Mouse (Mus musculus) lung, adult 18-20 months (tissue): ENCODE results near the gene Gm10645.

Experiments
- DNase-seq, 2 experiments: peaks; one replicate each; pipeline ENCODE4 v3.0.0; 2022; ENCODE audit warnings: mixed read lengths in 2 of 2

Gene Gm10645

DNA sequence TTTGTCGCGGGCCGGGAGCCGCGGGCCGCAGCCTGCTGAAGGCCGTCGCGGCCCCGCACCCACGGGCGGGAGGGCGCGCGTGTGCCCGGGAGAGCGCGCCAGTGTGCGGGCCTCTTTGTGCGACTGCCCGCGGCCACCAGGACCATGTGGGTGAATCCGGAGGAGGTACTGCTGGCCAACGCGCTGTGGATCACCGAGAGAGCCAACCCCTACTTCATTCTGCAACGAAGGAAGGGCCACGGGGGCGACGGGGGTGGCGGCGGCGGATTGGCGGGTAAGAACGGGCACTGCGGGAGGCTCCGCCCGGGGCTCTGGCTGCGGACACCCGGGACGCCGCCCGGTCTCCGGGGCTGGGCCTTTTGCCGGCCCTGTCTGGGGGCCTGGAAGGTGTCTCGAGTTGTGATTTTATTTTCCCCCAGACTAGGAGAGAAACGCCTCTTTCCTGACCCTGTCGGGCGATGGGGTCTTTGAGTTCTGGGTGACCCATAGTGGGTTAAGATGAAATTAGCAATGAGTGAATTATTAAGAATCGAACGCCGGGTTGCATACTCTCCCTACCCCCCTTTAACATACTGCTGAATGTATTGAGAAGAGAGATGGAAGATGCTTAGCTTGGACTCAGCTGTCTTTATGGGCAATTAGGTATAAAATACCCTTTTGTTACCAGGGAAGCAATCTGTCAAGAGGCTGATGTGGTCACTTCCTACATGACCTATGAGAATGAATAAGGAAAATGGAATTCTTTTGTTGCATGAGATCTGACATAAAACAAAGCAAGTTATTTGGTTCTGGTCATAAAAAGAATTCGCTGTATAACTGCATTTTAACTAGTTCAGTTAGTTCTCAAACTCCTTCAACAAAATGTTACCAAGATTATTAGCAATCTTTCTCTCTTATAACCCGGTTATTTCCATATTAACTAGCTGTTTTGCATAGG, at the start of gene Gm10645:
Gm10645 (minus strand) TSS at position 240 of the 937 bp plus-strand sequence.
- DNase-seq = peak; percentile 49 to 53

DNA sequence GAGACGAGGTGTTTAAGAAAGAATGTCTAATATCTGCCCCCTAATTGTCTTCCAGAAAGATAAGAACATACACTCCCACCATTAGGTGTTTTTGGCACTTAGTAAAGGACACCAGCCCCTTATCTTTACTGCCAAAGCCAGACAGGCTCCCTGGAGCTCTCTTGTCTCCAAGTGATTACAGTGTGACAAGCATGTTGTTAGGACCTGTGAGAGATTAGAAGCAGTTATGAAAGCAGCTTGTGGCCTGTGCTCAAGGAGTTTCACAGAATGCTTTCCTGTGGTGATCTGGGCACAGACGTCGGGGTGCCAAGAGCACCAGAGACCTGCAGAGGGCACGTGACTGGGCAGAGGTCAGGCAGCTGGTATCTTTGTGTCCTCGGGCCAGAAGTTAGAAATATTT, 49.1 kb upstream of the Gm10645 start:
- DNase-seq = peak in 1 of 2 experiments; percentile 16

DNA sequence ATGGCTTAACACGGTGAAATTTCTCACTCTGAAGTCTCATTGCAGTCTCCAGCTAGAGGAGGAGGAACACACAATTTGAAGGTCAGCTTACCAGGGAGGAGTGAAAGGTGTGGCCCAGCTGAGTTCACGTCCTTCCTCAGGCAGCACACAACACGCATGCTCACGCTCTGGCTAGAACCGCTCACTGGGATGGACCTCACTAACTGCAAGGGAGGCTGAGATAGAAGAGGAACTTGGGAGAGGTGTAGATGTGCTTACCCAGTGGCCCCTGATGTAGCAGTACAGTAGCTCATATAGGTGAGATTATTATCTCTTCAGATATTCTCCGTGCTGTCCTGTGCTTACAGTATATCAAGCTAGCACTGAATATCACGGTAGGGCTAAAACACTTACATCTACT, 44.7 kb upstream of the Gm10645 start:
- no peak for DNase-seq

DNA sequence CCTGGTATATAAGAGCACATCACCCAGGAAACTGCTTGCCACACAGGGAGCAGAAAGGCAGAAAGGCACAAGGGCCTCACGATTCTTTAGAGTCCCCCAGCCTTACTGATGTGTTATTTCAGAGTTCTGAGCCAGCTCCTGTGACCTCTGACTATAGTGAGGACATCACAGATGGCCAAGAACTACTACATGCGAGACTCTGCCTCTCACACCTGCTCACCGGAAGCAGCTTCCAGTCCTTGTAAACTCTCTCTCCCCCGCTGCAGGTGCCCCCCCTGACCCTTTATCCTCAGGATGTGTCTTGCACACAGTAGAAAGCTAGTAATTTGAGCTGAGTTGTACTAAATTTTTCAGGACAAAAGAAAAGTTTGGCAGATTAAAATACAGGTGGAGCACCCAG, 43.6 kb upstream of the Gm10645 start:
- no peak for DNase-seq

DNA sequence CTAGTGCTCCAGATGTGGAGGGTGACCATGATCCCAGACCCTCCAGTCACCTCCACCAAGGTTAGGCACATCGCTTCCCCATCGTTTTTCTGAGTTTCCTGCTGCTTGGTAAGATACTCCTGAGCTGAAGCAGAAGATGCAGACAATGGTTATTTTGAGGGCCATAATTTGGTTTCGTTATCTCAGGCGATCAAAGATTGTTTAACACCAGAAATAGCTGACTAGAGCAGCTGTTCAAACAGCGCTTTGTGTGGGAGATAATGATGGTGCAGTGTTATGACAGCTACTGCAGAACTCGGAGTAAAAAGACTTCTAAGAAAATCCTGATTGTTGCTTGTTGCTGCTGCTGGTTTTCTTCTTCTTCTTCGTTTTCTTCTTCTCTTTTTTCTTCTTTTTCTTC, 39.9 kb upstream of the Gm10645 start:
- no peak for DNase-seq

DNA sequence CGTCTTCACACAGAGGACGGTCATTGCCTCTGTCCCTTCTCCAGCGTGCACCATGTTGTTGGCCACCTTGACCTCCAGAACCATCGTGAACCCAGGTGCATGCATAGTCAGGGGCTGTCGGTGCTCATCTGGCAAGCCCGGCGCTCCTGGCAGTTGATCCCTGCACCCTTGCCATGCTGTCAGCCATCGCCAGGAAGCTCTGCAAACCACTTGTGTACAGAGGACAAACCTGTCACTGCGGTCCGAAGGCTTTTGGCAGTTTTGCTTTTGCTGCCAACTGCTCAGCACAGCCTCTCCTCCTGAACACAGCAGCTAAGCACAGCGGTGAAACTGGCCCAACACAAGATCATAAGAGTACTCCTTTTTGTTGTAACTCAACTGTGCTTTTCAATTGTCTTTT, 37.0 kb upstream of the Gm10645 start:
- DNase-seq = no peak

DNA sequence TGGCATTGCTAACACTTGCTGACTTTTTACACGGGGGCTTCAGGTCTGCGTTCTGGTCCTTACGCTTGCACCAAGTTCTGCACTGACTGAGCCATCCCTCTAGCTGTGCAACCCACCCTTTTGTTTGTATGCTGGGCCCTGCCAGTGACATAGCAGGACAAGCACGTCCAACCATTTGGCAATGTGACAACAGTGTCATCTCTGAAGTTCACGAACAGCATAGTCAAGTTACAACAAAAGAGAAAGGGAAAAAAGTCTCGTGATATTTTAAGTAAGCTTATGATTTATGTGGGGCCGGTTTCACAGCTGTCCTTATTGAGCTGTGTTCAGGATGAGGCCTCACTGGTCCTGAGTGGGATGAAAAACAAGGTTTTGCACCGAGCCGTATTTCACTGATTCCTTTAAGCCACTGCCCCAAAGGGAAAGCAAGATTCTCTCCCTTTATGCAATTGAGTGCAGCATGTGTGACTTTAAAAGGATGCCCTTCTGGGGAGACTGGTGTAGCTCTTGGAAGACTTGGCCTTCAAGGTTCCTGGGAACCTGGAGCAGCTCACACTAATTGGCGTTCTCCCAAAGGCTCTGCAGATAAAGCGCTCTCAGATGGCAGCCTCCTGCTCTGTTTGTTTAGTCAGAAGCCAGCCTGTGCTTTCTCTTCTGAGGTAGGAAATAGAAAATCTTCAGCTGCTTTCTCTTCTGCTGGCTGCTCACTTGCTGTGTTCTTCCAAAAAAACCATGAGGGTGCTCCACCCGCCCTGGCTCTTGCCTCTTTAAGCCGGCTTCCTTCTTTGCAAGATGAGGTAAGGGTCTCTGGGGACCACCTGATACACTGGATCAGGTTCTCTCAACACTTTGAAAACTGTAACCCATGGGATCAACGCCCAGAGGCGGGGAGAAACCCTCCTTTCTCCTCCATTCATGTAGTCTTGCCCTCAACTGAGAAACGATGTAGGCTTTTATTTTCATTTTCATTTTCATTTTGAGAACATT, 34.5 kb upstream of the Gm10645 start:
- no peak for DNase-seq

DNA sequence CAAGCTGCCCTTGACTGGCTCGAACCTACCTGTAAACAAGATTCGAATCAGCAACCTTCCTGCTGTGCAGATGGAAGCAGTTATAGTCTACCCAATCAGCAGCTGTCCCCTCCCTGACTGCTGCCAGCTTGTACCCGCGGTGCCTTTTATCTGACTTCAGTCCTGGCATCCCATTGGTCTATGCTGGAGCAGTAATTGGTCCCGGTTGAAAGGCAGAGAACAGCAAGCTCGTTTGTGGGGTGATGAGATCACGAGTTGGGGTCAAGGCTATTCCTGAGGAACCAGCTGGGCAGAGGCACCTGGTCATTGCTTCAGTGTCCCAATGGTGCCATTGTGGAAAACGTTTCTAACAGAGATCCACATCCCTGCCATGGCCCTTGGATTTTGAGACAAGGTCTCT, 33.7 kb upstream of the Gm10645 start:
- no peak for DNase-seq

DNA sequence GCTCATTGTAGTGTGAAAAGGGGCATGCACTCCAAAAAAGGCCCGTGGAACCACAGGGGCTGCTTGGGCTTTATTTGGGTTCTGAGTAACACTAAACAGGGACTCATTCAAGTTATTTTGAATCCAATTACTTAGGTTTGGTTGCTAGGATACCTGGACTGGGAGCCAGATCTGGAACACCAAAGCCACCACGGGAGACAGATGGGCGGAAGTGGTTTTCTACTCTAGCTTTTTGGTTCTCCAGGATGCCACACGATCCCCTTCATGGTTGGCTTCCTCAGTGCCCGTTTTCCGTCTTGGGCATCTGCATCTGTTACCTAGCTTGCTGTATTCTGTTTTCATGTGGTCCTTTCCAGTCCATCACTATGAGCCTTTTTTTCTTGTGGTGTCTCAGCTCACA, 30.1 kb upstream of the Gm10645 start:
- no peak for DNase-seq

DNA sequence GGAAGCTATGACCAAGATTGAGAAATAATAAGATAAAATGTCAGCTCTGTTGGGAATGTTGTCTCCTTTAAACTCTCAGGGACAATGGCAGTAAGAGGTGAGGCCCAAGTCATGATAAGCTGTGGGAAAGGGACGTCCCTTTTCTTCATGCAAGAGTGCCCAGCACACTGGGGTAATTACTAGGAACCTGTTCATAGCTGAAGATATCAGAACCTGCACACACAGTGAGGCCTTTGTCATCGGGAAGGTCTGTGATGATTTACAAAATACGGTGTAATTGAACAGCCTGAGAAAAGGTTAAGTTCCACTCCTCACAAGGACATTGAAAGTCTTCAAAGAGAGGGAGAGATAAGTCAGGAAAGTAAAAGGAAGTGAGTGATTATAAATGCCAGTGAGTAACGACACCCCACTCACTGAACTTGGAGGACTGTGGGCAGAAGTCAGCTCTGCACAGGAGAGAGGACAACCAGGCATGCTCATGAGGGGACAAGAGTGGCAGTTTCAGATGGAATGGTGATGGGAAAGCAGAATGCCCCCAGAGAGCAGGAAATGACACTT, 23.6 kb upstream of the Gm10645 start:
- DNase-seq = no peak

DNA sequence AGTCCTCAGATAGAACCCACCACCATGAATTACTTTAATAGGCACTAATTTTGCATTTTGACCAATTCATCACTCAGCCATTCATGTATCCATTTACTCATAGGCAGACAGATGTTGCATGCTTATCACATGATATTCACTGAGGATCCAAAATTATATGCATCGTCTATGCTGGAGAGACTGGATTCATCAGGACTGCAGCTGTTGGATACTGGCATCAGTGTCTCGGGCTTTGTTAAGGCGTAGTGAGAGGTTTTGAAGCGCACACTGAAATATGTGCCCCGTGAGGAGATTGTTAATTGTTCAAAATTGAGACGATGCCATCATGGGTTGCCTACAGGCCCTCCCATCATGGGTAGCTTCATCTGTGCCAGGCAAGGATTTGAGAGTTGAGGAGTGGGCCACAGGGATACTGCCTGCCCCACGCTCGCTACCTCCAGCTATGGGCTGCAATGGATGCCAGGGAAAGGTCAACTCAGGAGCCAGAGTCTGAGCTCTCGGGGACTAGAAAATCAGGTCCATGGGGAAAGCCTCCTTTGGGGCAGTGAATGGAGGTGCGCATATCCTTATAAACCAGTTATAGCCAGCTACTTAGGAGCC, 21.5 kb upstream of the Gm10645 start:
- no peak for DNase-seq

DNA sequence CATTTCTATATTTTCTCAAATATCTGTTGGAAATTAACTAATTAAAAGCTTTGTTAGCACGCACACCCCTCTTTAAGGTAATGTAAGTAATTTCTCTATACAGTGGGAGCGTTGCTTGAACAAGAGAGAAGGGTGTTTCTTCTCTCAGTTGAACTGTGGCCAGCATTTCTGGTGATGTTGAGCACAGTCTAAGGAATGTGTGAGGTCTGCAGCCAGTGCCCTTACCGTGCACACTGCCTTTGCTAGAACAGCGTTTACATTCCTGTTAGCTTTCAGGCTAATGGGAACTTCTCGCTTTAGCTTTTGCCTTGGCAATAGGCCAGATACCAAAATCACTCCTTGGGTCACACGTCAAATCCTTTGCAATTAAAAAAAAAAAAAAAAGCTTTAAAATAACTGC, 20.4 kb upstream of the Gm10645 start:
- DNase-seq = peak in 1 of 2 experiments; percentile 15

DNA sequence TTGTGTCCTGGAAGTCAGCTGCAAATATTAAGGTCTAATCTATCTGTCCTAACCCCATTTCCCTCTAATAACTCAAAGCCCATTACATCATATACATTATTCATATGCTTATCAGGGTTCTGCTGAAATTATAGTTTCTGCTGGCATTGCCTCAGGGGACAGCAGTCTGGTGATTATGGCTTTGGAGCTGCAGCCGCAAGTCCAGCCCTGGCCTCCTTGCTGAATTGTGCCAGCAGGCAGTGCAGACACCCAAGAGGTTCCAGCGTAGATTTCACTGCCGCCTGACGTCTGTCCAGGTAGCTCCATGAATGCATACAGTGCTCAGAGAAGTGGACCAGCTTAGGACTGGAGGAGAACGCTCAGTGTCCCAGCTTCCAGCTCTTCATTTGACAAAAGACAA, 16.8 kb upstream of the Gm10645 start:
- DNase-seq = no peak

DNA sequence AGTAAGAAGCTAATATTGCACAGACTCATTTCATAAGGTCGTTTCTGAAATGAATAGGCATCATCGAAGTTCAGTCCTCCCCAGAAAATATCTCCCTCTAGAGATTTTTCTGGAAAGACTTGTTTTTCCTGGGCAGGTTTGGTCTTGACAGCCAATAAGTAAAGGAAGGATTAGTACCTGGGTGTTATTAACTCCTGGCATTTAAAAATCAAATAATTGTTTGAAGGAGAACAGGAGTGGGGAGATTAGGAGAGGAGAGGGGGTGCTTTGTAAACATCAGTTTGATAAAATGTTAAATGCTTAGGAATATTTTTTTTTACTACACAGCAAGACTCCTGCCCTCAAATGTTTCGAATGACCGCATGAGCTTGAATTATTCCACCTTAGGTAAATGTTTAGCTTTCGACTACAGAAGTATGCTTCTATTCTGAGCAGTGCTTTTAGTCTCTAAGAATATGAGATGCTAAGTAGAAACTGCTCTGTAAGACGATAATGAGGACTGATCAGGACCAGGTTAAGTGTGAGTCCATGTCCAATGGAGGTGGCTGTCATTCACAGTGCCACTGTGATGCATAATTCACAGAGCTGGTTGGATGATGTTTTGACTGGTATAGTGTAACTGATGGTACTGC, 16.0 kb upstream of the Gm10645 start:
- no peak for DNase-seq

DNA sequence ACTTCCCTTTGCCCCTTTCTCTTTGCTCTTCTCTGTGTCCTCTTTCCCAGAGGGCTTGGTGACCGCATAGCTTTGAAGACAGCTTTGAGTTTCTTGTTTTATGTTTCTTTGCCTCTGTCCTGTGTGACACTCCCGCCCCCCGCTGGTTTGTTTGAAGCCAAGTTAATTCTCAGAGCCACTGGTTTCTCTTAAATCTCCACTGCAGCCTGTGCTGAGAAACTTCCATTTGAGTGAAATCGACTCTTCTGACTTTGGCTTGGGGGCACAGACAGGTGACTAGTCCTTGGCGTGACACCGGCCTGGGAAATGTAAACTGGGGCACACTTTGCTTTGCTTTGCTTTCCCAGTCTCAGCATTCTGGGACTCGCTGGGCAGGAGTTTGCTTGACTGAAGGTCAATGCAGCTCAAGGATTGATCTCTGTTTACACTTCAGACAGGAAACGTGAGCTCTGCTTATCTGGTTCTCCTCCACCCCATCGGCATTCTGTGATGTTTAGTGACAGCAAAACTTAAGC, 12.3 kb upstream of the Gm10645 start:
- peak; percentile 8 to 48 for DNase-seq

DNA sequence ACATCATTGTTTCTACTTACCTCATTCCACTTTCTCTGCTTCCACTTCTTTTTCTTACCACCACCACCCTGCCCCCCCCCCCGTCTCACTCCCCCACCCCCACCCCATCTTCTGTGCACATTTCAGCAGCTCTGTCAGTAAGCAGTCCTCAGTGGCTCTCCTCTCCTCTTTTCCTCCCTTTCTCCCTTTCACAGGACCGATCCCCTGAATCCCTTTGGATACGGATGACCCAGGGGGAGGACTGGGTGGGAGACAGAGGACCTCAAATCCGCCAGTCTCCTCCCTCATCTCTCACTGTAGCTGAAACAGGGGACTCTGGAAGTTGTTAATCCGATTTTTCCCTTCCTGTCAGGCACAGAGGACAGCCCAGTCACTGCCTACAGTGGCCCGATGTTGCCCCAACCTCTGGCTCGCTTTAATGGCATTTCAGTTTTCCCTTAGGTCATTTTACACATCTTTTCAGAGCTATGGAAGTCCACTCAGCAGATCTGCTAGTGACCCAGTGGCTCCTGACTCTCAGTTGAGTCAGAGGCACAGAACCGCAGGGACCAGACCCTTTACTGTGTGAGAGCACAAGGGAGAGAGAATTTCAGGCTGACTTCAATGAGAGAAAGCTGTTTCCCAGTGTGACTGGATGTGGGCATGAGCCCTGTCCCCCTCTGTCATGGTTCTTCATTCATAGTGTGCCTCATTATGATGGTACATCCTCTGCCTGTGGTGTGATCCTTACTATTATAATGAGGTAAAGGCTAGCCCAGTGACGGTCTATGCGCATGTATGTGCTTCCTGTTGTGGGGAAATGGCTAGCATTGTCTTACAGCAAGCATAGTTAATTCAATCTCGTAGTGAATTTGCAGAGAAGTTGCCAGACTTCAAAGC, 11.6 kb upstream of the Gm10645 start:
- DNase-seq = no peak

DNA sequence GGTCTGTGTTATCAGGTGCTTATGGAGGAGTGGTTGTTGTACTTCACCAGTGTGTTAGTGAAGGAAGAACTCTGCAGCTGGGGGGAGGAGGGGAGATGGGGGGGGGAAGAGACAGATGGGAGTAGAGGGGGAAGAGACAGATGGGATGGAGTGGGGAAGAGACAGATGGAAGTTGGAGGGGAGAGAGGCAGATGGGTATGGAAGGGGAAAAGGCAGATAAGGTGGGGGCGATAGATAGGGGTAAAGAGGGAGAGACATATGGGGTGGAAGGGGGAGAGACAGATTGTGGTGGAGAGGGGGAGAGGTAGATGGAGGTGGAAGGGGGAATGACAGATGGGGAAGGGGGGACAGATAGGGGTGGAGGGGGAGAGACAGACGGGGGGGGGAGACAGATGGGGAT, 10.8 kb upstream of the Gm10645 start:
- DNase-seq = no peak

DNA sequence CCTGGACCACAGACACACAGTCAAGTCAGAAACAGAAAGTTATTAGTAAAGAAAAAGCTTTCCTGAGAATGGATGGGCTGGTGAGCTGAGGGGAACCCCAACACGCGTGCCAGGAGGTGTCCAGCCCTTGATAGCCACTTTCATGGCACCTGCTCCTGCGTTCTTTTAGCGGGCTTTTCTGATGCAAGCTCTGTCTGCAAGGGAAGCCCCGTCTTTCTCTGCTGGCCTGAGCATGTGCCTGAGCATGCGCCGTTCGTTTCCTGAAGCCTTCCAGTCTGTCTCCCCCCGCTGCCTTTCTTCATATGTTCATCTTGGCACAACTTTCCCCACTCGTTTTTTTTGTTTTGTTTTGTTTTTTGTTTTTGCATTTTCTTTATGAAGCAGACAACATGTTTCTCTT, 9.7 kb upstream of the Gm10645 start:
- no peak for DNase-seq

DNA sequence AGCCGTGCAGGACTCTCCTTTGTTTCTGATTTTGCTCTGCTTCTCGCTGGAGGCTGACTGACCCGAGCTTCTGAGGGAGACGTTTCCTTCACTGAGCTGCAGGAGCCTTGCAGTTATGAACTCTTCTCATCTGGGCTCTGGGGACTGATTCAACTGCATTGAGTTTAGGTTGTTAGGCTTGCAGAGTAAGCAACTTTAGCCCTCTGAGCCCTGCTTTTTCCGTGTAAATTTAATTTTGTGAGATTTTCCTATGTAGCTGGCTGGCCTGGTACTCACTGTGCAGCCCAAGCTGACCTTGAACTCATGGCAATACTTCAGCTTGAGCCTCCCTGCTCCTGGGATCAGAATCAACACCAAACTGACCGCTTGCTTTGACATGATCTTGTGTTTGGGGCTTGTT, 4.9 kb upstream of the Gm10645 start:
- DNase-seq = no peak

DNA sequence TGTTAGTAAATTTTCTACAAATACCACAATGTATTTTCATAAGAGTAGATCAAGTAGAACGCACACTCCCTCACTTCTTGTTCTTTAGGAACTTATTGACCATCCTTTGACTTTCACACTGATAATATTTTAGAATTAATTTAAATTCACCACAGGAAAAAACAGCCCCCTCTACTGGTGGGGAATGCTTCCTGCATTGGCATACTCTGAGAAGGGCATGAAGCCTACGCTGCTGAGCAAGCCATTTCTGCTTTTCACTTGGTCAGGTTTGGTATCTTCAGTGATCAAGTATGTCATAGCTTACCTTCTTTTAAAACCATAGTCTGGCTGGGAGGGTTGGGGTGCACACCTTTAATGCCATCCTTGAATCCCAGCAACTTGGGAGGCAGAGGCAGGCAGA, 3.7 kb upstream of the Gm10645 start:
- no peak for DNase-seq

DNA sequence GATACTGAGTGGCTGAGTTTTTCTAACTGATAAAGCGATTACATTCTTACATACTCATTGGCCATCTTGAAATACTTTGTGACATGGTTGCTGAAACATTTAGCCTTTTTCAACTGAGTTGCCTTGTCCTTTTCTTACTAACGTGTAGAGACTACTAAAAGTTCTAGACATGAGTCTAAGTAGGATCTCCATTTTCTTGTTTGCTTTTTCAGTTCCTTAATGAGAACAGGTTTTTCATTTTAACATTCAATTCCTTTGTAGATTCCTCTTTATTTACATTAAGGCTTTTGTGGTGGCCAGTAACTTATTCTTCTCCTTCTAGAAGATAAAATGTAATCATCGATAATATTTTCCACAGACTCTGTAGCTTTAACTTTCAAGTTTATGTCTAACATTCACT, 3.2 kb upstream of the Gm10645 start:
- DNase-seq = no peak
